Mouse (Mus musculus): ENCODE data around the gene Gm21964. TPM values are rescaled to one million over a fixed set of nuclear protein-coding genes. Genes with fewer than 3 reads are reported as not detected.
A peak's percentile ranks its signal among the peaks of the same experiment; 100 is the strongest.

Gene Gm21964
- polyA plus RNA-seq, 1 experiment from 2014 or later, result not detected

- no peak overlapping the region for H3K4me2 ChIP-seq (ENCODE audit: low read length)
- no peaks in the 10 kb centered on the region for H3K4me1 ChIP-seq (ENCODE audit: control insufficient read depth, insufficient read depth, low read length)
- no peak for ATAC-seq
- no peaks in the 10 kb centered on the region for H3K9me3 ChIP-seq (replicated peaks; ENCODE audit: control insufficient read depth, low read length, poor library complexity, severe bottlenecking)
- H3K4me3 ChIP-seq (ENCODE audit: low read depth, low read length), result no peak overlapping the region
- 53% methylated on average over 7 of the region's 7 CpGs for WGBS
- H3K9ac ChIP-seq (ENCODE audit: low read depth, low read length), result no peak overlapping the region
- no peaks in the 10 kb centered on the region for H3K36me3 ChIP-seq (ENCODE audit: control insufficient read depth, insufficient read depth, low read length)
- no peak overlapping the region for H3K27ac ChIP-seq (ENCODE audit: low read length)
- no peaks in the 10 kb centered on the region for H3K27me3 ChIP-seq (ENCODE audit: control insufficient read depth, insufficient read depth, low read depth, low read length)
Measured at GRCm38 (mm10) chr8:110135515-110135914, 34.5 kb downstream of the Gm21964 start.

DNA sequence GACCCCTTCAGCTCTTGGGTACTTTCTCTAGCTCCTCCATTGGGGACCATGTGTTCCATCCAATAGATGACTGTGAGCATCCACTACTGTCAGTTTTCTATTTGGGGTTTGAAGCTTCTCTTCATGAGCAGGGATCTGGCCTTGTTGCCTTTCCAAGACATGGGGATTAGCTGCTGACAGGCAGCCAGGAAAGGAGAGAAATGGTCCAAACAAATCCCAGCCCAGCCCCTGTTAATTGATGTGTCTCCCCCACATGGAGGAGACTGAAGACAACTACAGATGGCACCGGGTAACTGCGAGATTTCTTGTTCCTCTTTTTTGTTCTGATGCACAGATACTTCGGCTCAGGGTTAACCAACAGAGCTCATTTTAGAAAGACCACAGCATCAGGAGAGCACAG lies 39.1 kb downstream of the Gm21964 start:
- no peaks in the 10 kb centered on the region for H3K36me3 ChIP-seq (ENCODE audit: control insufficient read depth, insufficient read depth, low read length)
- no peak overlapping the region for H3K9ac ChIP-seq (ENCODE audit: low read depth, low read length)
- ATAC-seq, result no peak
- H3K27ac ChIP-seq (ENCODE audit: low read length), result no peak overlapping the region
- H3K9me3 ChIP-seq (replicated peaks; ENCODE audit: control insufficient read depth, low read length, poor library complexity, severe bottlenecking), result no peaks in the 10 kb centered on the region
- no peaks in the 10 kb centered on the region for H3K4me1 ChIP-seq (ENCODE audit: control insufficient read depth, insufficient read depth, low read length)
- no peak overlapping the region for H3K4me2 ChIP-seq (ENCODE audit: low read length)
- H3K4me3 ChIP-seq (ENCODE audit: low read depth, low read length), result no peak overlapping the region
- WGBS, result 80% methylated on average over 3 of the region's 3 CpGs
- no peaks in the 10 kb centered on the region for H3K27me3 ChIP-seq (ENCODE audit: control insufficient read depth, insufficient read depth, low read depth, low read length)

GRCm38 (mm10) chr8:110140770-110141169 lies 39.8 kb downstream of the Gm21964 start:
- no peaks in the 10 kb centered on the region for H3K27me3 ChIP-seq (ENCODE audit: control insufficient read depth, insufficient read depth, low read depth, low read length)
- H3K27ac ChIP-seq (ENCODE audit: low read length), result no peak overlapping the region
- H3K9me3 ChIP-seq (replicated peaks; ENCODE audit: control insufficient read depth, low read length, poor library complexity, severe bottlenecking), result no peaks in the 10 kb centered on the region
- H3K36me3 ChIP-seq (ENCODE audit: control insufficient read depth, insufficient read depth, low read length), result no peaks in the 10 kb centered on the region
- no peak overlapping the region for H3K4me2 ChIP-seq (ENCODE audit: low read length)
- no peak overlapping the region for H3K4me3 ChIP-seq (ENCODE audit: low read depth, low read length)
- 81% methylated on average over 4 of the region's 4 CpGs for WGBS
- ATAC-seq, result no peak
- no peak overlapping the region for H3K9ac ChIP-seq (ENCODE audit: low read depth, low read length)
- no peaks in the 10 kb centered on the region; the same call in 1 of the 2 replicates for H3K4me1 ChIP-seq (ENCODE audit: control insufficient read depth, insufficient read depth, low read length)

- no peak overlapping the region for H3K27ac ChIP-seq (ENCODE audit: low read length)
- no peaks in the 10 kb centered on the region for H3K9me3 ChIP-seq (replicated peaks; ENCODE audit: control insufficient read depth, low read length, poor library complexity, severe bottlenecking)
- peak; percentile 62 for ATAC-seq
- H3K36me3 ChIP-seq (ENCODE audit: control insufficient read depth, insufficient read depth, low read length), result no peaks in the 10 kb centered on the region
- no peaks in the 10 kb centered on the region for H3K27me3 ChIP-seq (ENCODE audit: control insufficient read depth, insufficient read depth, low read depth, low read length)
- H3K4me1 ChIP-seq (ENCODE audit: control insufficient read depth, insufficient read depth, low read length), result peaks cover 8% of the 10 kb centered on the region; the same call in 1 of the 2 replicates
- H3K4me2 ChIP-seq (ENCODE audit: low read length), result no peak overlapping the region
- H3K9ac ChIP-seq (ENCODE audit: low read depth, low read length), result no peak overlapping the region
- H3K4me3 ChIP-seq (ENCODE audit: low read depth, low read length), result no peak overlapping the region
- 1% methylated on average over 4 of the region's 4 CpGs for WGBS
Measured at GRCm38 (mm10) chr8:110145538-110145937, 44.5 kb downstream of the Gm21964 start.

DNA sequence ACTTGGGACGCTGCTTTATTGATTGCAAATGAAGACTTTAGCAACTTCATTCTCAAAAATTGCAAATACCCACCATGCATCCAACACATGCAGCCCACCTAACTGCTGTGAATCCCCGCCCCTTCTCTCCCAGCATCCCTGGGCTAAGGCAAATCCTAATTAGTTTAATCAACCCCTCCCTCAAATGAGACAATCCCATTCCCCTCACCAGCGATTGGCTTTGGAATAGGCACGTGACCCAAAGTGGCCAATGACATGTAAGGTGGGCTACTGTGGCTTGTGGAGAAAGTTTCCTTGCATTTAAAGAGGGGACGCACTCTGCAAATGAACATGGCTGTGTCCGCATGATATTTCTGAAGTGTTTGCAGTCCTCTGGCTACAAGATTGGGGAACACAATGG lies 51.9 kb downstream of the Gm21964 start:
- Histone ChIP-seq H3K4me3 (ENCODE audit: low read depth, low read length) (no peak overlapping the region), H3K4me1 (ENCODE audit: control insufficient read depth, insufficient read depth, low read length) (no peaks in the 10 kb centered on the region), H3K9me3 (replicated peaks; ENCODE audit: control insufficient read depth, low read length, poor library complexity, severe bottlenecking) (no peaks in the 10 kb centered on the region), H3K27ac (ENCODE audit: low read length) (no peak overlapping the region), H3K27me3 (ENCODE audit: control insufficient read depth, insufficient read depth, low read depth, low read length) (no peaks in the 10 kb centered on the region), H3K4me2 (ENCODE audit: low read length) (no peak overlapping the region), H3K36me3 (ENCODE audit: control insufficient read depth, insufficient read depth, low read length) (no peaks in the 10 kb centered on the region), H3K9ac (ENCODE audit: low read depth, low read length) (no peak overlapping the region)
- ATAC-seq, result no peak
- 73% methylated on average over 6 of the region's 6 CpGs for WGBS

Other genes starting within 250 kb of the Gm21964 start
- 3.6 and 4.0 TPM in 2 replicates for gene Phlpp2, start 232.7 kb upstream of the Gm21964 start, polyA plus RNA-seq (2015; fragmentation: Nextera tagmentation; extraction: Ambion mirVana)
- gene Marveld3, start 139.0 kb upstream of the Gm21964 start, polyA plus RNA-seq (2015; fragmentation: Nextera tagmentation; extraction: Ambion mirVana), result 2.2 and 2.4 TPM in 2 replicates
- gene Tat, start 110.8 kb upstream of the Gm21964 start, polyA plus RNA-seq (2015; fragmentation: Nextera tagmentation; extraction: Ambion mirVana), result not detected in 2 replicates
- gene Chst4, start 61.5 kb upstream of the Gm21964 start, polyA plus RNA-seq (2015; fragmentation: Nextera tagmentation; extraction: Ambion mirVana), result not detected in 2 replicates
- 23.2 and 24.0 TPM in 2 replicates for gene Zfp612, start 21.5 kb upstream of the Gm21964 start, polyA plus RNA-seq (2015; fragmentation: Nextera tagmentation; extraction: Ambion mirVana)
- not detected in 2 replicates for gene Gm17720, start 1.5 kb downstream of the Gm21964 start, polyA plus RNA-seq (2015; fragmentation: Nextera tagmentation; extraction: Ambion mirVana)
- gene Calb2, start 67.0 kb downstream of the Gm21964 start, polyA plus RNA-seq (2015; fragmentation: Nextera tagmentation; extraction: Ambion mirVana), result 290 and 313 TPM in 2 replicates
- 13.2 and 13.6 TPM in 2 replicates for gene Cmtr2, start 114.5 kb downstream of the Gm21964 start, polyA plus RNA-seq (2015; fragmentation: Nextera tagmentation; extraction: Ambion mirVana)
- 0.25 and 0.45 TPM in 2 replicates for gene Hydin, start 165.8 kb downstream of the Gm21964 start, polyA plus RNA-seq (2015; fragmentation: Nextera tagmentation; extraction: Ambion mirVana)